Mouse (Mus musculus) heart, adult 8-10 months (tissue): ENCODE measurements at regions not wholly inside any gene's neighbourhood (a gene's known extent, or its start where the extent isn't known, plus 50 kb on each side); places are given as distances from the start of the nearest gene placed in this dataset.

Experiments
- DNase-seq: peaks from one replicate; pipeline ENCODE4 v3.0.0; 2022; ENCODE audit warnings: low spot score

- DNase-seq: no peak
Measured at GRCm38 (mm10) chr8:8285876-8286275, 375.2 kb downstream of the Efnb2 start.

- DNase-seq: no peak
Measured at GRCm38 (mm10) chr8:8274987-8275386, 386.1 kb downstream of the Efnb2 start.

- peak; percentile 15 for DNase-seq
Measured at GRCm38 (mm10) chr8:8274211-8274641, 386.8 kb downstream of the Efnb2 start.

GRCm38 (mm10) chr8:8258855-8259254 lies 402.2 kb downstream of the Efnb2 start:
- DNase-seq: no peak

GRCm38 (mm10) chr8:8258231-8258638 lies 402.8 kb downstream of the Efnb2 start:
- no peak for DNase-seq

- DNase-seq: no peak
Measured at GRCm38 (mm10) chr8:8256327-8256726, 404.7 kb downstream of the Efnb2 start.

GRCm38 (mm10) chr8:8254446-8254845 lies 406.6 kb downstream of the Efnb2 start:
- no peak for DNase-seq

- DNase-seq: no peak
Measured at GRCm38 (mm10) chr8:8244599-8244998, 416.4 kb downstream of the Efnb2 start.

- DNase-seq: no peak
Measured at GRCm38 (mm10) chr8:8241755-8242501, 419.1 kb downstream of the Efnb2 start.

GRCm38 (mm10) chr8:8241051-8241688 lies 419.9 kb downstream of the Efnb2 start:
- DNase-seq: no peak

- DNase-seq: peak; percentile 5
Measured at GRCm38 (mm10) chr8:8239489-8239888, 421.6 kb downstream of the Efnb2 start.

- no peak for DNase-seq
Measured at GRCm38 (mm10) chr8:8238051-8238450, 423.0 kb downstream of the Efnb2 start.

- no peak for DNase-seq
Measured at GRCm38 (mm10) chr8:8233616-8234015, 427.4 kb downstream of the Efnb2 start.

- DNase-seq: no peak
Measured at GRCm38 (mm10) chr8:8233156-8233555, 427.9 kb downstream of the Efnb2 start.

GRCm38 (mm10) chr8:8231996-8232632 lies 428.9 kb downstream of the Efnb2 start:
- DNase-seq: no peak

- no peak for DNase-seq
Measured at GRCm38 (mm10) chr8:8231308-8231985, 429.6 kb downstream of the Efnb2 start.

- DNase-seq: no peak
Measured at GRCm38 (mm10) chr8:8225994-8226393, 435.0 kb downstream of the Efnb2 start.

GRCm38 (mm10) chr8:8225175-8225830 lies 435.7 kb downstream of the Efnb2 start:
- DNase-seq: no peak

GRCm38 (mm10) chr8:8220395-8221031 lies 440.5 kb downstream of the Efnb2 start:
- DNase-seq: no peak

GRCm38 (mm10) chr8:8219701-8220394 lies 441.2 kb downstream of the Efnb2 start:
- DNase-seq: no peak

- DNase-seq: no peak
Measured at GRCm38 (mm10) chr8:8193036-8193435, 468.0 kb downstream of the Efnb2 start.
